Mouse (Mus musculus) CH12.LX (cell line): ENCODE results near the gene Sbno1. TPM values are rescaled to one million over a fixed set of nuclear protein-coding genes. Genes with fewer than 3 reads are reported as not detected.

Experiments used
- DNase-seq: peaks from one replicate; pipeline ENCODE4 v3.0.0-alpha.2; 2013; ENCODE audit errors: extremely low read depth
- H3K27ac ChIP-seq: 2 replicates; pipeline ENCODE4 v1.5.1; 2012; ENCODE audit warnings: low read depth, mild to moderate bottlenecking, control low read depth, moderate library complexity; ENCODE audit not compliant: insufficient read depth
- H3K27me3 ChIP-seq: replicated peaks from 2 replicates; pipeline ENCODE3; 2012; ENCODE audit warnings: inconsistent platforms
- H3K36me3 ChIP-seq, 2 experiments: replicated peaks in 1 of 2; 2 replicates each; pipeline versions ENCODE3 to v1.6.1; 2012; ENCODE audit warnings: inconsistent platforms in 1 of 2, low read length in 1 of 2, mild to moderate bottlenecking in 1 of 2, mixed read lengths in 1 of 2, moderate library complexity in 1 of 2; ENCODE audit not compliant: control insufficient read depth in 1 of 2, insufficient read depth in 1 of 2
- H3K4me1 ChIP-seq, 2 experiments: 2 replicates each; pipeline ENCODE4 v1.6.1; 2012; ENCODE audit warnings: inconsistent platforms in 1 of 2, moderate library complexity in 1 of 2; ENCODE audit not compliant: insufficient read depth in 2 of 2, control insufficient read depth in 1 of 2
- H3K4me2 ChIP-seq: 2 replicates; pipeline ENCODE4 v1.6.1; 2012; ENCODE audit warnings: low read depth, mild to moderate bottlenecking, control low read depth; ENCODE audit not compliant: poor library complexity, insufficient read depth, severe bottlenecking
- H3K4me3 ChIP-seq, 3 experiments: fragments of 150-350 bp in 1 of 3; sonication (generic) in 1 of 3; replicated peaks in 1 of 3; 2 replicates each; pipeline versions ENCODE3 to v1.5.1; 2011 to 2012; ENCODE audit warnings: low read depth in 2 of 3, low read length in 2 of 3, mild to moderate bottlenecking in 2 of 3, moderate library complexity in 2 of 3, control low read depth in 1 of 3, improper control_type of control experiment in 1 of 3, inconsistent platforms in 1 of 3, mixed read lengths in 1 of 3; ENCODE audit not compliant: poor library complexity in 1 of 3
- H3K79me2 ChIP-seq: replicated peaks from 2 replicates; pipeline ENCODE4 v1.6.1; 2012; ENCODE audit warnings: mild to moderate bottlenecking, moderate library complexity; ENCODE audit not compliant: control insufficient read depth, poor library complexity, insufficient read depth, severe bottlenecking; ENCODE audit errors: extremely low read depth
- H3K9ac ChIP-seq: 2 replicates; pipeline ENCODE4 v1.6.1; 2012; ENCODE audit warnings: low read depth, mild to moderate bottlenecking, control low read depth, moderate library complexity; ENCODE audit not compliant: insufficient read depth
- H3K9me3 ChIP-seq: replicated peaks from 2 replicates; pipeline ENCODE3; 2012; ENCODE audit warnings: low read length, inconsistent platforms, mixed read lengths
- BHLHE40 ChIP-seq: IDR thresholded peaks from 2 replicates; pipeline ENCODE4 v1.6.1; 2011; ENCODE audit warnings: mild to moderate bottlenecking, low read depth, low read length, improper control_type of control experiment
- CHD1 ChIP-seq: IDR thresholded peaks from 2 replicates; pipeline ENCODE4 v1.6.1; 2012; ENCODE audit warnings: low read depth, low read length, improper control_type of control experiment, inconsistent platforms
- CTCF ChIP-seq, 2 experiments: IDR thresholded peaks in 1 of 2; conservative IDR thresholded peaks in 1 of 2; 2 replicates each; pipeline ENCODE4 v1.5.1; 2011 to 2012; ENCODE audit warnings: low read depth in 2 of 2, low read length in 2 of 2, improper control_type of control experiment in 1 of 2, inconsistent platforms in 1 of 2, mild to moderate bottlenecking in 1 of 2, moderate library complexity in 1 of 2
- E2F4 ChIP-seq: IDR thresholded peaks from 2 replicates; pipeline ENCODE4 v1.6.1; 2011; ENCODE audit warnings: low read depth, low read length, improper control_type of control experiment; ENCODE audit not compliant: insufficient replicate concordance
- ELF1 ChIP-seq: IDR thresholded peaks from 2 replicates; pipeline ENCODE4 v1.6.1; 2014; ENCODE audit warnings: low read depth, mild to moderate bottlenecking, inconsistent platforms, low read length, improper control_type of control experiment
- EP300 ChIP-seq: IDR thresholded peaks from 2 replicates; pipeline ENCODE4 v1.6.1; 2011; ENCODE audit warnings: low read length, improper control_type of control experiment
- GABPA ChIP-seq: IDR thresholded peaks from 2 replicates; pipeline ENCODE4 v1.6.1; 2012; ENCODE audit warnings: low read depth, low read length, improper control_type of control experiment, inconsistent platforms; ENCODE audit not compliant: insufficient replicate concordance
- HCFC1 ChIP-seq: IDR thresholded peaks from 2 replicates; pipeline ENCODE4 v1.6.1; 2012; ENCODE audit warnings: low read depth, mild to moderate bottlenecking, inconsistent platforms, low read length, improper control_type of control experiment
- JUN ChIP-seq: IDR thresholded peaks from 2 replicates; pipeline ENCODE4 v1.6.1; 2011; ENCODE audit warnings: low read depth, mild to moderate bottlenecking, low read length, improper control_type of control experiment, moderate library complexity; ENCODE audit not compliant: insufficient read depth
- JUND ChIP-seq: conservative IDR thresholded peaks from 2 replicates; pipeline ENCODE4 v1.6.1; 2011; ENCODE audit warnings: low read depth, low read length, improper control_type of control experiment
- KAT2A ChIP-seq: IDR thresholded peaks from 2 replicates; pipeline ENCODE4 v1.6.1; 2012; ENCODE audit warnings: low read length, improper control_type of control experiment, inconsistent platforms; ENCODE audit not compliant: insufficient replicate concordance
- MAFK ChIP-seq: IDR thresholded peaks from 2 replicates; pipeline ENCODE4 v1.6.1; 2011; ENCODE audit warnings: low read length, improper control_type of control experiment; ENCODE audit not compliant: insufficient replicate concordance
- MAX ChIP-seq: IDR thresholded peaks from 2 replicates; pipeline ENCODE4 v1.6.1; 2011; ENCODE audit warnings: low read length, improper control_type of control experiment
- MAZ ChIP-seq: IDR thresholded peaks from 2 replicates; pipeline ENCODE4 v1.6.1; 2012; ENCODE audit warnings: low read depth, mild to moderate bottlenecking, inconsistent platforms, low read length, improper control_type of control experiment, moderate library complexity
- MXI1 ChIP-seq: IDR thresholded peaks from 2 replicates; pipeline ENCODE4 v1.6.1; 2011; ENCODE audit warnings: mild to moderate bottlenecking, low read depth, low read length, improper control_type of control experiment
- MYC ChIP-seq: IDR thresholded peaks from 2 replicates; pipeline ENCODE4 v1.6.1; 2011; ENCODE audit warnings: low read depth, mild to moderate bottlenecking, improper control_type of control experiment, low read length
- NELFE ChIP-seq: IDR thresholded peaks from 2 replicates; pipeline ENCODE4 v1.6.1; 2011; ENCODE audit warnings: low read depth, low read length, improper control_type of control experiment
- NRF1 ChIP-seq: IDR thresholded peaks from 2 replicates; pipeline ENCODE4 v1.6.1; 2014; ENCODE audit warnings: low read depth, mild to moderate bottlenecking, inconsistent platforms, low read length, improper control_type of control experiment, moderate library complexity
- POLR2A ChIP-seq: IDR thresholded peaks from 2 replicates; pipeline ENCODE4 v1.6.1; 2011; ENCODE audit warnings: low read depth, mild to moderate bottlenecking, improper control_type of control experiment, low read length
- POLR2AphosphoS2 ChIP-seq: IDR thresholded peaks from 2 replicates; pipeline ENCODE4 v1.6.1; 2011; ENCODE audit warnings: low read depth, low read length, improper control_type of control experiment
- RAD21 ChIP-seq: IDR thresholded peaks from 2 replicates; pipeline ENCODE4 v1.6.1; 2011; ENCODE audit warnings: low read depth, mild to moderate bottlenecking, low read length, improper control_type of control experiment, moderate library complexity
- RCOR1 ChIP-seq: conservative IDR thresholded peaks from 2 replicates; pipeline ENCODE4 v1.6.1; 2012; ENCODE audit warnings: low read depth, mild to moderate bottlenecking, inconsistent platforms, low read length, improper control_type of control experiment
- SIN3A ChIP-seq: IDR thresholded peaks from 2 replicates; pipeline ENCODE4 v1.6.1; 2012; ENCODE audit warnings: low read length, improper control_type of control experiment, inconsistent platforms
- SMC3 ChIP-seq: IDR thresholded peaks from 2 replicates; pipeline ENCODE4 v1.6.1; 2011; ENCODE audit warnings: low read depth, low read length, improper control_type of control experiment
- TBP ChIP-seq: conservative IDR thresholded peaks from 2 replicates; pipeline ENCODE4 v1.6.1; 2011; ENCODE audit warnings: low read depth, low read length, improper control_type of control experiment
- TCF12 ChIP-seq: IDR thresholded peaks from 2 replicates; pipeline ENCODE4 v1.6.1; 2014; ENCODE audit warnings: low read depth, mild to moderate bottlenecking, inconsistent platforms, low read length, improper control_type of control experiment
- USF1 ChIP-seq: IDR thresholded peaks from 2 replicates; pipeline ENCODE4 v1.6.1; 2014; ENCODE audit warnings: low read depth, mild to moderate bottlenecking, inconsistent platforms, low read length, improper control_type of control experiment
- USF2 ChIP-seq: conservative IDR thresholded peaks from 2 replicates; pipeline ENCODE4 v1.6.1; 2011; ENCODE audit warnings: low read depth, low read length, improper control_type of control experiment
- ZC3H11A ChIP-seq: IDR thresholded peaks from 2 replicates; pipeline ENCODE4 v1.6.1; 2012; ENCODE audit warnings: low read depth, mild to moderate bottlenecking, inconsistent platforms, low read length, improper control_type of control experiment
- ZKSCAN1 ChIP-seq: IDR thresholded peaks from 2 replicates; pipeline ENCODE4 v1.6.1; 2012; ENCODE audit warnings: low read depth, inconsistent platforms, low read length, improper control_type of control experiment, borderline replicate concordance
- ZMIZ1 ChIP-seq: IDR thresholded peaks from 2 replicates; pipeline ENCODE4 v1.6.1; 2012; ENCODE audit warnings: low read depth, mild to moderate bottlenecking, inconsistent platforms, low read length, improper control_type of control experiment
- ZNF384 ChIP-seq: IDR thresholded peaks from 2 replicates; pipeline ENCODE4 v1.6.1; 2012; ENCODE audit warnings: low read depth, low read length, improper control_type of control experiment, inconsistent platforms
- dilution Hi-C: fragments of 300-500 bp; cut with MboI; formaldehyde crosslinking; loops from 2 replicates; pipeline ENCODE4 v1.14.3; 2020; ENCODE audit warnings: low sequenced_read_pairs; ENCODE audit not compliant: extremely low pct_unique_long_range_greater_than_20kb, extremely low pct_ligation_motif_present
- in situ Hi-C: fragments of 300-500 bp; cut with MboI; formaldehyde crosslinking; loops from 3 replicates; pipeline ENCODE4 v1.14.3; 2019; ENCODE audit warnings: low sequenced_read_pairs, low pct_ligation_motif_present, low pct_unique_long_range_greater_than_20kb, mixed read lengths
- polyA plus RNA-seq: library from polyadenylated mRNA; unstranded; fragments of >175 nt; gene quantifications from 2 replicates; pipeline ENCODE4 v1.2.1, GENCODE M21; 2012; ENCODE audit warnings: low read depth; ENCODE audit not compliant: insufficient read length
- total RNA-seq, 2 experiments: library from RNA; depleted of rRNA; stranded (reverse); fragments of 300-350 nt in 1 of 2; fragments of >200 nt in 1 of 2; gene quantifications; 2 replicates each; pipeline ENCODE4 v1.2.3; 2012 to 2014

Gene Sbno1
- total and polyA plus RNA-seq, 3 experiments = 35.0 to 48.5 (median 38.3) TPM

DNA sequence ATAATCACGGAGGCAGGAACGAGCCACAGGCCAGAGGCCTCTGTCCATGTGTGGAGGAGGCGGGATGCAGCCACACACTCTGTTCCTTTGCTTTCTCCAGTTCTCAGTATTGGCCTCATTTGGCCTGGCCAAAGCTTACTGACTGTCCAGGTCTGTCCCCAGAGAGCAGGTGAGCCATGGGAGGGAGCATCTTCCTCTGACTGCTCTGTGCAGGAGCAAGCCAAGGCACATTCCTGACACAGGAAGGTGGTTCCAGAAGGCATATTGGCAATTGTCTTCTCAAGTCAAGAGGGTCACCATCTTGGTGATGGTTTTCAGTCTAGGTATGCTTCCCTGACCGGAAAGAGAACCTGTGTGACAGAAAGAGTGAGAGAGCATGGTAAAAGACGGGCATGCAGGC, 37.7 kb upstream of the Sbno1 start:
- no peak for TF ChIP-seq RCOR1
- TF ChIP-seq ZNF384 = no peak
- Histone ChIP-seq H3K4me3 (no peak overlapping the region), H3K9ac (no peak overlapping the region), H3K27me3 (no peaks in the 10 kb centered on the region), H3K4me2 (no peak overlapping the region), H3K27ac (no peak overlapping the region), H3K79me2 (peaks cover 26% of the 10 kb centered on the region), H3K9me3 (peaks cover 3% of the 10 kb centered on the region), H3K4me1 (peaks cover 5 to 50% of the 10 kb centered on the region in 2 experiments), H3K36me3 (peaks cover 87 to 88% of the 10 kb centered on the region in 2 experiments)
- dilution Hi-C loops (no loop called here), in situ Hi-C loops (no loop called here)
- DNase-seq = no peak

DNA sequence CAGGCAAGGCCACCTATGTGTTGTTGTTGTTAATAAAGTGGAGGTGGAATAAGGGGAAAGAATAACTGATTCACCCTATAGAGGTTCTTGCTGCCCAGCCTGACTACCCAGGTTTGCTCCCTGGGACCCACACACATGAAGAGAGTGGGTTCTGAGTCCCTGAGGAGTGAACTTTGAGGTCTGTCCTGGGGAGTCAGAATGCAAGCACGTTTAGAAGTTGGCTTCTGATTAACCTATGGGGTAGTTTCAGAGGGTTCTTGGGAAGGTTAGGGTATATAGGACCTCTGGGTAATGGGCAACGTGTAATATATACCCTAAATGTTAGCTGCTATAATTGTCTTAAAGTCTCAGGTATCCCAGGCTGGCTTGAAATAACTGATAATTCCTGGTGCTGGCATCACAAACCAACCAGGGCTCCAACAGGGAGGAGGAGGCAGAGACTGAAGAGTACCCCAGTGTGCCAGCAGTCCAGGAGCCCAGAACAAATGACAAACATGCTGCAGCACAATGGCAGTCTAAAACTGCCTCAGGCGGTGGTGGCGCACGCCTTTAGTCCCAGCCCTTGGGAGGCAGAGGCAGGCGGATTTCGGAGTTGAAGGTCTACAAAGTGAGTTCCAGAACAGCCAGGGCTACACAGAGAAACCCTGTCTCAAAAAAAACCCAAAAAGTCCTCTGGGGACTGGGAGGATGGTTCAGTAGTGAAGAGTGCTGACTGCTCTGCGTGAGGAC, 36.7 kb upstream of the Sbno1 start:
- DNase-seq = no peak
- H3K27ac ChIP-seq = no peak overlapping the region
- no peaks in the 10 kb centered on the region for H3K27me3 ChIP-seq
- peaks cover 3% of the 10 kb centered on the region for H3K9me3 ChIP-seq
- H3K9ac ChIP-seq = no peak overlapping the region
- H3K4me1 ChIP-seq = peaks cover 3 to 46% of the 10 kb centered on the region in 2 experiments
- no peak overlapping the region for H3K4me2 ChIP-seq
- in situ Hi-C loops = no loop called here
- peaks cover 85 to 87% of the 10 kb centered on the region in 2 experiments for H3K36me3 ChIP-seq
- H3K79me2 ChIP-seq = peaks cover 16% of the 10 kb centered on the region
- H3K4me3 ChIP-seq = no peak overlapping the region
- dilution Hi-C loops = no loop called here
- no peak for TF ChIP-seq JUN
- TF ChIP-seq MAX = no peak
- TF ChIP-seq TCF12 = no peak
- TF ChIP-seq JUND = no peak
- no peak for TF ChIP-seq NRF1
- TF ChIP-seq MYC = no peak
- TF ChIP-seq CHD1 = no peak
- TF ChIP-seq MAZ = no peak
- no peak for TF ChIP-seq ZKSCAN1
- no peak for TF ChIP-seq ELF1
- peak; percentile 4; the same call in 1 of the 2 replicates for TF ChIP-seq SMC3
- no peak for TF ChIP-seq BHLHE40
- no peak for TF ChIP-seq ZNF384
- TF ChIP-seq MAFK = no peak
- TF ChIP-seq CTCF (conservative IDR thresholded peaks at IDR 0.05 in 1 of 2, IDR thresholded peaks at IDR 0.05 in 1 of 2; ENCODE audit: low read depth in 2 of 2, low read length in 2 of 2) = no peak
- TF ChIP-seq E2F4 = no peak
- no peak for TF ChIP-seq GABPA
- TF ChIP-seq HCFC1 = no peak
- no peak for TF ChIP-seq RAD21
- no peak for TF ChIP-seq KAT2A
- no peak for TF ChIP-seq SIN3A
- TF ChIP-seq TBP = no peak
- no peak for TF ChIP-seq EP300
- no peak for TF ChIP-seq NELFE
- TF ChIP-seq ZMIZ1 = 0 out of 2 replicates have a peak, but pooled peaks have one; percentile 53
- peak; percentile 97 for TF ChIP-seq POLR2AphosphoS2
- TF ChIP-seq MXI1 = no peak
- TF ChIP-seq RCOR1 = peak; percentile 66; the same call in 1 of the 2 replicates
- no peak for TF ChIP-seq USF2
- TF ChIP-seq ZC3H11A = no peak
- peak; percentile 47; the same call in 1 of the 2 replicates for TF ChIP-seq POLR2A
- TF ChIP-seq USF1 = no peak
